Mouse (Mus musculus) natural killer cell, adult 2 months (primary cell): ENCODE results near the gene Snx29.

Source experiments
- DNase-seq, 2 experiments: peaks; one replicate each; pipeline ENCODE4 v3.0.0; 2022; ENCODE audit warnings: low spot score in 2 of 2

Snx29 gene

GRCm38 (mm10) chr16:11636196-11636733 lies 313.6 kb downstream of the Snx29 start:
- no peak for DNase-seq

GRCm38 (mm10) chr16:11636902-11637301 lies 314.2 kb downstream of the Snx29 start:
- DNase-seq: no peak

GRCm38 (mm10) chr16:11637794-11638193 lies 315.1 kb downstream of the Snx29 start:
- no peak for DNase-seq

- DNase-seq: no peak
Observed at GRCm38 (mm10) chr16:11638739-11639138, 316.0 kb downstream of the Snx29 start.

- no peak for DNase-seq
Observed at GRCm38 (mm10) chr16:11639936-11640335, 317.2 kb downstream of the Snx29 start.

GRCm38 (mm10) chr16:11643603-11644002 lies 320.9 kb downstream of the Snx29 start:
- DNase-seq: no peak

GRCm38 (mm10) chr16:11644399-11644798 lies 321.7 kb downstream of the Snx29 start:
- no peak for DNase-seq

- DNase-seq: no peak
Observed at GRCm38 (mm10) chr16:11645668-11646067, 323.0 kb downstream of the Snx29 start.

- peak; percentile 24 to 30 for DNase-seq
Observed at GRCm38 (mm10) chr16:11646745-11647289, 324.1 kb downstream of the Snx29 start.

GRCm38 (mm10) chr16:11648169-11648688 lies 325.5 kb downstream of the Snx29 start:
- no peak for DNase-seq

- no peak for DNase-seq
Observed at GRCm38 (mm10) chr16:11652686-11653366, 330.1 kb downstream of the Snx29 start.

DNA sequence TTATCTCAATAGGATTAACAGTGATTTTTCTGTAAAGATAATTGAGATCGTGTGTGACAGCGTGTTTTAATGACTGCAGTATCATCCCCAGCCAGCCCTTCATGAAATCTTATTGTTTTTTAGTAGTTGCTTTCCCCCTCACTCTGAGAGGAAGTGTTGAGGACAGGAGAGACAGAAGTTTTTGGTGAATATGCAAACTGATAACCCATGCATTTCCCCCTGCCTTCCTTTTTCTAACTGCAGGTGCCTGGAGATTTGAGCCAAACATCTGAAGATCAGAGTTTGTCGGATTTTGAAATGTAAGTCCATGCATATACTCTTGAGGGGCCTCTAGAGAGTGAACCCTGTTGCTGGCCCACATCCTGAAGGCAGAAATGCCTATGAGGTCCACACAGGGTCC lies 333.2 kb downstream of the Snx29 start:
- no peak for DNase-seq

- DNase-seq: no peak
Observed at GRCm38 (mm10) chr16:11657111-11657510, 334.4 kb downstream of the Snx29 start.

DNA sequence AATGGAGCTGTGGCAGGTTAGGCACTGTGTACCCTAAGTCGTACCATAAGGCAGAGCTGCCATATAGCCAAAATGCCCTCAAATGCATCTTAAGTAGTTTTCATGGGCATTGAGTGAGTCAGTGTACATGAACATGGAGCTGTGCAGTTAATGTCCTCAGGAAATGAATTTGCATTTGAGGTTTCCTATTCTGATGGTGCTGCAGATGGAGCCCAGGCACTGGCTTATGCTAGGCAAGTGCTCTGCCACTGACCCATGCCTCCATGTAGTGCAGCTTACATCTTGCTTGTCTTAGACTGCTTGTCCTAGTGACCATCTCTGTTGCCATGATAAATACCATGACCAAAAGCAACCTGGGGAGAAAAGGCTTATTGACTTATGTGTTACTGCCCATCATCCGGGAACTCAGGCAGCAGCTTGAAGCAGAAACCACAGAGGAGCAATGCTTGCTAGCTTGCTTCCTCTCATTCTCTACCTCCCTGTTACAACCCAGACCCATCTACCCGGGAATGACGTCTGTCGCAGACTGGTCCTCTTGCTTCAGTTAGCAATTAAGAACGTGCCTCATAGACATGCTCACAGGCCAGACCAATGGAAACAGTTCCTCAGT lies 336.5 kb downstream of the Snx29 start:
- DNase-seq: peak in 1 of 2 experiments; percentile 26

- DNase-seq: no peak
Observed at GRCm38 (mm10) chr16:11664896-11665705, 342.4 kb downstream of the Snx29 start.

- DNase-seq: no peak
Observed at GRCm38 (mm10) chr16:11665869-11666268, 343.2 kb downstream of the Snx29 start.

GRCm38 (mm10) chr16:11668375-11668774 lies 345.7 kb downstream of the Snx29 start:
- no peak for DNase-seq

DNA sequence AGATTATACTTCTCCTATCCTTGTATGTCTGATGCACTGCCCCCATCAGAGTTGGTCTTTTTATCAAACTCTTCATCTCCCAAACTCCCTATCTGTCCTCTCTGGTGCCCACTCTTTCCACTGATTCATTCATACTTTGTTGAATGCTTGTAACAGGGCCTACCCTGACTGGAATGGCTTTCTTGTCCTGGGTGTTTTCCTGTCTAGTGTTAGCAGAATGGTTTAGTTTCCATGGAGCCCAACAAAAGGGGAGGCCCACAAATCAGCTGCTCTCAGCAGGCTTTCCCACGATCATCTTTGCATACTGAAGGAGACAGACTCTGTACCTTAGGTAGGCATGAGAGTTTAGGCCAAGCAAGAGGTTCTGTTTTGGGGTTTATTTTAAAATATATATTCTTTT lies 346.2 kb downstream of the Snx29 start:
- DNase-seq: no peak

GRCm38 (mm10) chr16:11670251-11670970 lies 347.7 kb downstream of the Snx29 start:
- peak in 1 of 2 experiments; percentile 33 for DNase-seq

DNA sequence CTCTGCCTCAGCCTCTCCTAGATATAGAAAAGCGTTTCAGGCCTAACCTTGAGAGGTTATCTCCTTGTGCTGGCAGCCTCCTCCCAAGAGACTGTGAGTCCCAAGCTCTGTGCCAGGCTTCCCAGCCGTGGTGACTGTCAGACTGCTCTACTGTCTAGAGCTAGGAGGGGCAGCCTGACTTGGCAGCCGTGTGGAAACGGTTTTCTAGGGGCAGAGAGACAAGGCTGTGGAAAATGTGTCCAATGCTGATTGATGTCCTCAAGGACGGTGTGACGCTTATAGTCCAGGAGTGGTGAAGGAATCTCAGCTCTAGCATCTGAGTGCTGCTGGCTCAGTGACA lies 348.2 kb downstream of the Snx29 start:
- no peak for DNase-seq

DNA sequence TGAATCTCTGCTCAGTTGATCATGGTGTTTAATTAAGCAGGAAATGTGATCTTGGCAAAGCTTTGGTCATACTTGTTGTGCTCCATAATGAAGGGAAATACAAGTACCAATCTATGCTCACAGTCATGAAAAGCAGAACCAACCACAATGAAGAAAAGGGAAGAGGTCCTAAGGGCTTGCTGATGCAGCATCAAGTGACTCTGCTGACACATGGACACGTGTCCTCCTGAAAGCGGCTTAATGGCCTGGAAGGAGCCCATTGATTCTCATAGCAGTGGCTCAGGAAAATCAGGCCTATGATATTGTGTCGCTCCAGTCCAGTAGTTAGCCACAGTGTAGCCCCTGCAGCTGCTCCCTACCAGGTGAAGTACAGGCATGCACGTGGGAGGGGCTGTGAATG lies 353.3 kb downstream of the Snx29 start:
- DNase-seq: peak in 1 of 2 experiments; percentile 23
